Mouse (Mus musculus): ENCODE data around the gene Slc17a5. TPM values are rescaled to one million over a fixed set of nuclear protein-coding genes. Genes with fewer than 3 reads are reported as not detected.
A peak's percentile ranks its signal among the peaks of the same experiment; 100 is the strongest.

The Slc17a5 gene
- polyA plus RNA-seq, 1 experiment from 2014 or later = 10.2 TPM

DNA sequence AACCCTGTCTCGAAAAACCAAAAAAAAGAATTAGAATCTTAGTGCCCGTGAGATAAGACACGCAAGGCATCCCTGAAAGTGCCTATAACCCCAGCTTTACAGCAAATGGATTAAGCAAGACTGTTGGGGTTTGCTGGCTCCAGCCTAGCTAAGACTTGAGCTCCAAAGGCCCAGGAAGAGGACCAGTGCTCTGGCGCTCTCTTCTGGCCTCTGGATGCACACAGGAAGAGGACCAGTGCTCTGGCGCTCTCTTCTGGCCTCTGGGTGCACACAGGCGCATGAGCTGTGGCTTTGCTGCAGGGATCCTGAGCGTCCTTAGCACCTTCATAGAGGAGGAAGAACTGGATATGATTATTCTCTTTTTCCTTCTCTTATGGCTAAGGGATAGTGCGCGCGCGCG lies 40.1 kb downstream of the Slc17a5 start:
- Histone ChIP-seq H3K4me2 (ENCODE audit: low read length) (no peak overlapping the region), H3K4me1 (ENCODE audit: control insufficient read depth, insufficient read depth, low read length) (no peaks in the 10 kb centered on the region), H3K9me3 (replicated peaks; ENCODE audit: control insufficient read depth, low read length) (no peaks in the 10 kb centered on the region), H3K36me3 (ENCODE audit: control insufficient read depth, insufficient read depth, low read length) (peaks cover 7% of the 10 kb centered on the region), H3K27me3 (replicated peaks; ENCODE audit: control insufficient read depth, insufficient read depth, low read length) (no peaks in the 10 kb centered on the region), H3K9ac (ENCODE audit: low read length) (no peak overlapping the region), H3K4me3 (ENCODE audit: low read depth, low read length) (no peak overlapping the region), H3K27ac (ENCODE audit: low read depth, low read length) (no peak overlapping the region)
- DNase-seq (ENCODE audit: low spot score) (peak; percentile 6), ATAC-seq (no peak)
- WGBS = 85% methylated on average over 12 of the region's 12 CpGs

DNA sequence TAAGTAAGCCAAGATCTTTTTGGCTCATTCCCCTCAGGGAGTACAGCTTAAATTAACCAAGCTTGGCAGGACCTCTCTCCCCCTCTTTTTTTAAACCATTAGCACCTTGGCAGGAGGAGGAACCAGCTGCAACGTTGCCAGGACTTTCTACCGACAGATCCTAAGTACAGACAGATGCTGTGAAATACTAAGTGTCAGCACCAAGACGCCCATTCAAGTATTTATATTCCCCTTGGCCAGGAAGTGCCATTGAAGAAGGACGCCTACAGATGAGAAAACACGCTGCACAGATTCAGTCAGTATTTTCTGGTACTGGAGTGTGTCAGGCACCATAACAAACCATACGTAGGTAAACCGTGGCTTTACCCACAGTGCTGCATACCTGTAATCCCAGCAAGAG lies 40.9 kb downstream of the Slc17a5 start:
- Histone ChIP-seq H3K4me1 (ENCODE audit: control insufficient read depth, insufficient read depth, low read length) (no peaks in the 10 kb centered on the region), H3K27ac (ENCODE audit: low read depth, low read length) (no peak overlapping the region; the same call in 1 of the 2 replicates), H3K27me3 (replicated peaks; ENCODE audit: control insufficient read depth, insufficient read depth, low read length) (no peaks in the 10 kb centered on the region), H3K9ac (ENCODE audit: low read length) (no peak overlapping the region), H3K9me3 (replicated peaks; ENCODE audit: control insufficient read depth, low read length) (no peaks in the 10 kb centered on the region), H3K4me3 (ENCODE audit: low read depth, low read length) (no peak overlapping the region), H3K4me2 (ENCODE audit: low read length) (no peak overlapping the region), H3K36me3 (ENCODE audit: control insufficient read depth, insufficient read depth, low read length) (peaks cover 3% of the 10 kb centered on the region; the same call in 1 of the 2 replicates)
- DNase-seq (ENCODE audit: low spot score) = peak; percentile 78
- peak; percentile 77 for ATAC-seq
- 54% methylated on average over 7 of the region's 7 CpGs for WGBS

DNA sequence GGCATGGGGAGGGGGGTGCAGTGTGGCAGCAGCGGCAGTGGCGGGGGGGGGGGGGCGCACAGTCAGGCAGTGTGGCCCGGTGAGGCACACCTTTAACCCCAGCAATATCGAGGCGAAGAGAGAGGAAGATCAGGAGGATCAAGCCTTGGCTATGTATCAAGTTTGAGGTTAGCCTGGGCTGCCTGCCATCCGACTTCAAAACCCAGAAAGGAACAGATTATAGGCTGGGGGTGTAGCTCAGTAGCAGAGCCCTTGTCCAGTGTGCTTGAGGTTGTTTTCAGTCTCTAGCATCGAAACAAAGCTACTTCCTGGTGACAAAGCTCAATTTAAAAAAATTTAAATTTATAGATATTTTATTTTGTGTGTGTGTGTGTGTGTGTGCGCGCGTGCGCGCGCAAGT lies 46.1 kb downstream of the Slc17a5 start:
- DNase-seq (ENCODE audit: low spot score) (no peak), ATAC-seq (no peak)
- H3K4me1 ChIP-seq (ENCODE audit: control insufficient read depth, insufficient read depth, low read length) = no peaks in the 10 kb centered on the region
- H3K4me2 ChIP-seq (ENCODE audit: low read length) = no peak overlapping the region
- H3K27me3 ChIP-seq (replicated peaks; ENCODE audit: control insufficient read depth, insufficient read depth, low read length) = no peaks in the 10 kb centered on the region
- no peaks in the 10 kb centered on the region for H3K9me3 ChIP-seq (replicated peaks; ENCODE audit: control insufficient read depth, low read length)
- no peak overlapping the region for H3K4me3 ChIP-seq (ENCODE audit: low read depth, low read length)
- 87% methylated on average over 14 of the region's 14 CpGs for WGBS
- H3K36me3 ChIP-seq (ENCODE audit: control insufficient read depth, insufficient read depth, low read length) = no peaks in the 10 kb centered on the region
- H3K27ac ChIP-seq (ENCODE audit: low read depth, low read length) = no peak overlapping the region
- no peak overlapping the region for H3K9ac ChIP-seq (ENCODE audit: low read length)

DNA sequence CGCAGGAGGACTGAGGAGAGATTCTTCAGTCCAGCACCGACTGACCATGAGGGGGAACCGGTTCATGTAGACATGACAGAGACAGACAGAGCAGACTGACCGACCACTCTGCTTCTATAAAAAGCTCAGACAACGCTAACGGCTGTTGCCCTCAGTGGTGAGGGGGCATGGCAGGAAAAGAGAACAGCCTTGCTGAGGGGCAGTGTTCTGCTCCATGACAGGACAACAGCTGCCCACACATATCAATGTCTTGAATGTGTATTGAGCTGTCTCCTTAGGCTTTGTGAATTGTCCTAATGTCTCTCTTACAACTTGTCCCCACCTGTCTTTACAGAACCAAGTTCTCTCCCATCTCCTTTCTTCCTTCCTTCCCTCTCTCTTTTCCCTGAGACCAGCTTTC lies 49.4 kb downstream of the Slc17a5 start:
- H3K9ac ChIP-seq (ENCODE audit: low read length) = no peak overlapping the region
- no peaks in the 10 kb centered on the region for H3K36me3 ChIP-seq (ENCODE audit: control insufficient read depth, insufficient read depth, low read length)
- H3K4me1 ChIP-seq (ENCODE audit: control insufficient read depth, insufficient read depth, low read length) = no peaks in the 10 kb centered on the region
- H3K9me3 ChIP-seq (replicated peaks; ENCODE audit: control insufficient read depth, low read length) = no peaks in the 10 kb centered on the region
- no peak overlapping the region for H3K4me3 ChIP-seq (ENCODE audit: low read depth, low read length)
- H3K27me3 ChIP-seq (replicated peaks; ENCODE audit: control insufficient read depth, insufficient read depth, low read length) = no peaks in the 10 kb centered on the region
- no peak overlapping the region for H3K4me2 ChIP-seq (ENCODE audit: low read length)
- WGBS = 76% methylated on average over 6 of the region's 6 CpGs
- ATAC-seq (no peak), DNase-seq (ENCODE audit: low spot score) (no peak)
- H3K27ac ChIP-seq (ENCODE audit: low read depth, low read length) = no peak overlapping the region

DNA sequence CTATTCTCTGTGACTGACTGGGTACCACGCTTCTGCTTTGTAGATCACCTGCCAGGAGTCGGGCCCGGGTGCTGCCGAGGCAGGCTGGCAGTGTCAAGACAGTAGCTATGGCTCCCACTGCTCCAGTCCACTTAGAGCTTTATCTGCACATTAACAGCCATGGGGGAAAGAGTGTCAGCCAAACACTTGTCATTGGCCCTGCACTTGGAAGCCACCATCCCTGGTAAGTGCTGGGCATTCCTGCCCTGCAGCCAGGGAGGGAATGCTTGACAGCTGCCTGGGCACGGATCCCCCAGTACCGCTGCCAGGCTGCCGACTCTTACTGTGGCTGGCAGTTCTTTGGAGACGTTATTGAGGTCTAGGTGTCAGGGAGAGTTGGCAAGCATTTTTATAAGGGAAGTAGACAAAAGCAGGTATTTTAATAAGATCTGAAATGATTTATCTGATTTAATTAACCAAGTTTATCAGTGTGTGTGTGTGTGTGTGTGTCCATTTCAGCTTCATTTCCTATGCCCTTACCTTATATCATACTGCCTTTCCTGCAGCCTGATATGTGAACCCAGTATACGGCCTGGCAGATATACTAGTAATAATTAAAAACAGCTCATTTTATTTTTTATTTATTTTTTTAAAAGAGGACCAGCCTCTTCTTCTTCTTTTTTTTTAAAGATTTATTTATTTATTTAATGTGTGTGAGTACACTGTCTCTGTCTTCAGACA lies 50.5 kb downstream of the Slc17a5 start:
- H3K9ac ChIP-seq (ENCODE audit: low read length) = no peak overlapping the region
- H3K27me3 ChIP-seq (replicated peaks; ENCODE audit: control insufficient read depth, insufficient read depth, low read length) = no peaks in the 10 kb centered on the region
- H3K4me3 ChIP-seq (ENCODE audit: low read depth, low read length) = no peak overlapping the region
- H3K9me3 ChIP-seq (replicated peaks; ENCODE audit: control insufficient read depth, low read length) = no peaks in the 10 kb centered on the region
- no peak overlapping the region for H3K4me2 ChIP-seq (ENCODE audit: low read length)
- H3K4me1 ChIP-seq (ENCODE audit: control insufficient read depth, insufficient read depth, low read length) = no peaks in the 10 kb centered on the region
- H3K36me3 ChIP-seq (ENCODE audit: control insufficient read depth, insufficient read depth, low read length) = no peaks in the 10 kb centered on the region
- DNase-seq (ENCODE audit: low spot score) (peak; percentile 75), ATAC-seq (peak; percentile 84)
- WGBS = 58% methylated on average over 9 of the region's 9 CpGs
- no peak overlapping the region for H3K27ac ChIP-seq (ENCODE audit: low read depth, low read length)

DNA sequence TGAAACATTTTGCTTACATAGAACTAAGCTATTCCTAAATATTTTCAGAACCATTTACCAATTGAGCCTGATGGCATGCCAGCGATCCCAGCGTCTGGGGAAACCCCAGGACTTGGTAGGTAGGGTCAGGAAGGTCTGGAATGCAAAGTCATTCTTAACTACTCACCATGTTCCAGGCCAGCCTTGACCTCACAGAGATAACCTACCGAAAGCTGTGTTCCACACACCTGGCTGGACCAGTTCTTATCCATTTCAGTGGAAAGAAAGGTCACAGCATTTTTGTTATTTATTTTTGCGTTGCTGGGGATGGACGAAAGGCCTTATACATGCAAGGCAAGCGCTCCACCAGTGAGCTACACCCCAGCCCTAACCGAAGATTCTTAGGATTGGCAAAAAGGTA lies 53.2 kb downstream of the Slc17a5 start:
- DNase-seq (ENCODE audit: low spot score) (no peak), ATAC-seq (no peak)
- Histone ChIP-seq H3K27me3 (replicated peaks; ENCODE audit: control insufficient read depth, insufficient read depth, low read length) (no peaks in the 10 kb centered on the region), H3K36me3 (ENCODE audit: control insufficient read depth, insufficient read depth, low read length) (no peaks in the 10 kb centered on the region), H3K9ac (ENCODE audit: low read length) (no peak overlapping the region), H3K4me3 (ENCODE audit: low read depth, low read length) (no peak overlapping the region), H3K4me1 (ENCODE audit: control insufficient read depth, insufficient read depth, low read length) (no peaks in the 10 kb centered on the region), H3K27ac (ENCODE audit: low read depth, low read length) (no peak overlapping the region), H3K9me3 (replicated peaks; ENCODE audit: control insufficient read depth, low read length) (no peaks in the 10 kb centered on the region), H3K4me2 (ENCODE audit: low read length) (no peak overlapping the region)
- WGBS = 95% methylated on average over 7 of the region's 7 CpGs

DNA sequence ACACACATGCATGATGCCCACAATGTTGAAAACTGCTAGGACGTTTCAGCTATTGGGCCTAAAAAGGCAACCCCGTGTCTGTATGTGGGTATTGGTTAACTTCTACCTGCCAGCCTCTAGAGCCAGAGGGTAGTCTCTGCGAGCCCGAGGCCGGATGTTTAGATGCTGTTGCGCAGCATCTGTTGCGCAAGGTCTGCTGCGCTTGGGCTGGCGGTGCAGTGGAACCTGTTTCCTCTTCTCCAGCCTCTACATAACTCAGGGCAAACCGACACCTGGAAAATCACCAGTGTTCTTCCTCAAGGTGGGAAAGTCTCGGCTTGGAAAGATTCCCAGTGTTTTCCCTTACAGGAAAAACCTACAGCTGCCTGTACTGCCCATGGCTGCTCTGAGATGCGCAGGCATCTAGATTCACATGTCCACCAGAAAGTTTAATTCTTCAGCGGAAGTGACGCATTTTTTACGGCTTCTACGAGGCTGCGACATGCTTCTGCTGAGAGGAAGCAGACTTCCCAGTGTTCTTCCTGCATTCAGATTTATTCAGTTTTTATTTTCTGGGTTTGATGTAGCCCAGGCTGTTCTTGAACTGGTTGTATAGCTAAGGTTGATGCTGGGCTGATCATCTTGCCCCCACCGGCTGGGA lies 54.4 kb downstream of the Slc17a5 start:
- ATAC-seq = no peak
- H3K27me3 ChIP-seq (replicated peaks; ENCODE audit: control insufficient read depth, insufficient read depth, low read length) = no peaks in the 10 kb centered on the region
- H3K4me1 ChIP-seq (ENCODE audit: control insufficient read depth, insufficient read depth, low read length) = no peaks in the 10 kb centered on the region; the same call in 1 of the 2 replicates
- H3K4me2 ChIP-seq (ENCODE audit: low read length) = no peak overlapping the region
- H3K9ac ChIP-seq (ENCODE audit: low read length) = no peak overlapping the region
- no peaks in the 10 kb centered on the region for H3K9me3 ChIP-seq (replicated peaks; ENCODE audit: control insufficient read depth, low read length)
- WGBS = 89% methylated on average over 18 of the region's 18 CpGs
- H3K36me3 ChIP-seq (ENCODE audit: control insufficient read depth, insufficient read depth, low read length) = no peaks in the 10 kb centered on the region
- no peak overlapping the region for H3K27ac ChIP-seq (ENCODE audit: low read depth, low read length)
- no peak overlapping the region for H3K4me3 ChIP-seq (ENCODE audit: low read depth, low read length)
- no peak for DNase-seq (ENCODE audit: low spot score)

DNA sequence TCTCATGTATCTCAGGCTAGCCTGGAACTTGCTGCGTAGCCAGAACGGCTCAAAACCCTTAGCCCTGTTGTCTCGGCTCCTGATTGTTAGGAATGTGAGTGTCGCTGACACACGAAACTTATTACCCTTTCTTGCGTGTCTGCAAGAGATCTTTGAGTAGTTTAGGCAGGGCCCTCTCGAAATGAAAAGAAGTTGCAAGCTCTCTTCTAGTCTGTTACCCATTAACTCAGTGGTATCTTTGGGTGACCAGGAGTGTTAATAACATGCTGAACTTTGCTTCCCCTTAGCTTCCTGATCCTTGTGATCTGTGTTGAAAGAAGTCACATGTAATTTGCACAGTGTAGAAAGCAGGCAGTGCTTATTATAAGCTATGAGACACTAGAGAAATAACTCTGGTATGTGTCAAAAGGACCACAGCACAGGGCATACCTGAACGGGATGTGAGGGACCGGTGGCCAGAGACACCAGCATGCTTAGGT lies 55.5 kb downstream of the Slc17a5 start:
- H3K4me1 ChIP-seq (ENCODE audit: control insufficient read depth, insufficient read depth, low read length) = no peaks in the 10 kb centered on the region; the same call in 1 of the 2 replicates
- ATAC-seq (no peak), DNase-seq (ENCODE audit: low spot score) (no peak)
- no peak overlapping the region for H3K9ac ChIP-seq (ENCODE audit: low read length)
- WGBS = 87% methylated on average over 9 of the region's 9 CpGs
- no peak overlapping the region for H3K27ac ChIP-seq (ENCODE audit: low read depth, low read length)
- no peaks in the 10 kb centered on the region for H3K36me3 ChIP-seq (ENCODE audit: control insufficient read depth, insufficient read depth, low read length)
- H3K4me2 ChIP-seq (ENCODE audit: low read length) = no peak overlapping the region
- no peak overlapping the region for H3K4me3 ChIP-seq (ENCODE audit: low read depth, low read length)
- H3K9me3 ChIP-seq (replicated peaks; ENCODE audit: control insufficient read depth, low read length) = no peaks in the 10 kb centered on the region
- H3K27me3 ChIP-seq (replicated peaks; ENCODE audit: control insufficient read depth, insufficient read depth, low read length) = no peaks in the 10 kb centered on the region

DNA sequence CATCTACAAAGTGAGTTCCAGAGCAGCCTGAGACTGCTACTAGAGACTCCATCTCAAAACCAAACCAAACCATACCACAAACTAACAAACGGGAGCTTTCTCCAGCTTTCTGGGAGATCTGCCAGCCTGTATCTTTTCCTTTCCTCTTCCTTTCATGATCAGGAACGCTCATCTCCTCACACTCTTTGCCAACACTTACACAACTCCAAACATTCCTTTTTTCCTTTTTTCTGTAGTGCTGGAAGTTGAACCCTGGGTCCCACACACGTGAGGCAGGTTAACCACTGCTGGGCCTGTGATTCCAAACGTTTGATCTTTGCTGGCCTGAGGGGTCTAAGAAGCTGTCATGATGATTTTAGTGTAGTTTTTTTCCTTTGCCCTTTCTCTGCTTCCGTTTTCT lies 56.0 kb downstream of the Slc17a5 start:
- Histone ChIP-seq H3K9ac (ENCODE audit: low read length) (no peak overlapping the region), H3K4me2 (ENCODE audit: low read length) (no peak overlapping the region), H3K4me1 (ENCODE audit: control insufficient read depth, insufficient read depth, low read length) (peaks cover 3% of the 10 kb centered on the region), H3K36me3 (ENCODE audit: control insufficient read depth, insufficient read depth, low read length) (no peaks in the 10 kb centered on the region), H3K27ac (ENCODE audit: low read depth, low read length) (no peak overlapping the region), H3K9me3 (replicated peaks; ENCODE audit: control insufficient read depth, low read length) (no peaks in the 10 kb centered on the region), H3K27me3 (replicated peaks; ENCODE audit: control insufficient read depth, insufficient read depth, low read length) (no peaks in the 10 kb centered on the region), H3K4me3 (ENCODE audit: low read depth, low read length) (no peak overlapping the region)
- peak; percentile 17 for DNase-seq (ENCODE audit: low spot score)
- ATAC-seq = no peak
- WGBS = 58% methylated on average over 5 of the region's 5 CpGs
